Mouse (Mus musculus) olfactory bulb, adult 2 months (tissue): ENCODE results near the gene Zfp105.

Experiments
- CTCF ChIP-seq: fragments of 200-500 bp; IDR thresholded peaks from 2 replicates; pipeline ENCODE4 v1.5.1; 2012; ENCODE audit warnings: low read depth, mild to moderate bottlenecking, low read length, moderate library complexity; ENCODE audit not compliant: insufficient read depth
- POLR2A ChIP-seq: fragments of 200-500 bp; IDR thresholded peaks from 2 replicates; pipeline ENCODE4 v1.6.1; 2012; ENCODE audit warnings: mild to moderate bottlenecking, low read depth, low read length, moderate library complexity; ENCODE audit not compliant: insufficient read depth

- TF ChIP-seq CTCF (no peak), POLR2A (no peak)
These were observed 47.7 kb upstream of the Zfp105 start for GRCm38 (mm10) chr9:122875145-122875544.
